Mouse (Mus musculus): ENCODE results near the gene Smc1b. TPM values are rescaled to one million over a fixed set of nuclear protein-coding genes. Genes with fewer than 3 reads are reported as not detected.

Gene Smc1b
- polyA plus RNA-seq, 1 experiment, result 0.01 TPM

- Histone ChIP-seq H3K4me3 (ENCODE audit: insufficient read depth, poor library complexity, severe bottlenecking) (no peak overlapping the region), H3K79me2 (ENCODE audit: control insufficient read depth, insufficient read depth) (no peaks in the 10 kb centered on the region), H3K36me3 (ENCODE audit: control insufficient read depth, insufficient read depth) (no peaks in the 10 kb centered on the region), H3K27me3 (ENCODE audit: control insufficient read depth, insufficient read depth, insufficient read length) (peaks cover 47% of the 10 kb centered on the region), H3K79me3 (ENCODE audit: low read depth) (no peaks in the 10 kb centered on the region), H3ac (ENCODE audit: control insufficient read depth, insufficient read length, low read depth) (no peak overlapping the region)
- TF ChIP-seq MYOG (IDR thresholded peaks at IDR 0.05; ENCODE audit: control insufficient read depth, extremely low read depth, insufficient read length) (no peak), MYOD1 (IDR thresholded peaks at IDR 0.05; ENCODE audit: control insufficient read depth, insufficient read length, low read depth) (no peak), CEBPB (IDR thresholded peaks at IDR 0.05; ENCODE audit: low read depth) (no peak), FOSL1 (IDR thresholded peaks at IDR 0.05; ENCODE audit: insufficient read depth, low read length, poor library complexity, severe bottlenecking) (no peak), CTCF (IDR thresholded peaks at IDR 0.05; ENCODE audit: control insufficient read depth, insufficient read depth, insufficient read length) (no peak), USF1 (IDR thresholded peaks at IDR 0.05; ENCODE audit: low read depth) (no peak)
Measured at GRCm38 (mm10) chr15:85015771-85016170, 116.0 kb downstream of the Smc1b start.

Other genes starting within 250 kb of the Smc1b start
- gene Gm29666, start 211.9 kb downstream of the Smc1b start, polyA plus RNA-seq (2012; fragmentation: generic; extraction: Trizol), result 0.06 TPM
- gene Nup50, start 208.6 kb downstream of the Smc1b start, polyA plus RNA-seq (2012; fragmentation: generic; extraction: Trizol), result 54.0 TPM
- gene 5031439G07Rik, start 143.4 kb downstream of the Smc1b start, polyA plus RNA-seq (2012; fragmentation: generic; extraction: Trizol), result 30.4 TPM
- not detected for gene Upk3a, start 114.8 kb downstream of the Smc1b start, polyA plus RNA-seq (2012; fragmentation: generic; extraction: Trizol)
- 24.5 TPM for gene Fam118a, start 103.0 kb downstream of the Smc1b start, polyA plus RNA-seq (2012; fragmentation: generic; extraction: Trizol)
- not detected for gene Ribc2, start 114 bp upstream of the Smc1b start, polyA plus RNA-seq (2012; fragmentation: generic; extraction: Trizol)
- gene Fbln1, start 74.0 kb upstream of the Smc1b start, polyA plus RNA-seq (2012; fragmentation: generic; extraction: Trizol), result 32.4 TPM
- gene Atxn10, start 204.3 kb upstream of the Smc1b start, polyA plus RNA-seq (2012; fragmentation: generic; extraction: Trizol), result 149 TPM

All from C2C12 (cell line).